Mouse (Mus musculus) liver, embryonic 14.5 days (tissue): Measurements from ENCODE around the gene Kidins220.

Experiments used
- CTCF ChIP-seq: IDR thresholded peaks from 2 replicates; pipeline ENCODE4 v1.5.1; 2016; ENCODE audit warnings: antibody characterized with exemption, low read depth, control low read depth
- EP300 ChIP-seq: IDR thresholded peaks from 2 replicates; pipeline ENCODE4 v1.6.1; 2016; ENCODE audit warnings: antibody characterized with exemption, low read depth

GRCm38 (mm10) chr12:24965406-24965805 is 9.3 kb upstream of the Kidins220 start:
- TF ChIP-seq EP300: no peak
- no peak for TF ChIP-seq CTCF
